ENCODE assay signal across 22 mouse cellular contexts in the genomic region with DNA sequence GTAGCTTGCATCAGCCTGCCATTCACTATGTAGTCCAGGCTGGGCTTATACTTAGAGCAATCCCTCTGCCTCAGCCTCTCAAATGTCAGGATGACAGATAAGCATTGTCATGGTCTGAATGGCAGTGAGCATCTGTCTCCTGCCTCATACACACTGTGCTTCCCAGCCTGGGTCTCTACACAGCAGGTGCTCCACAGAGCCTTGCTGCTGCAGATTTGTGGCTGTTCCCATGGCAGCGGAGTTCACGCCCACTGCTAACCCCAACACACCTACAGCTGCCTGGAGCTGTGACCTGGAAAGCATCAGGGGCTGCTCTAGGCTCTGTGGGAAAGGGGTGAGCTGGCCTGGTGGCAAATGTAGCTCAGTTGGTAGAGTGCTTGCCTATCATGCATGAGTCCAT. TPM values are rescaled to one million over a fixed set of nuclear protein-coding genes. Genes with fewer than 3 reads are reported as not detected.
"Had no signal": no experiment of that assay in that cellular context is flagged by ENCODE, and none has a peak within 500 bp of the region (broad histone marks: within the 10 kb centered on the region; RNA-seq: fewer than 3 reads in every experiment).

No protein-coding gene starts in this region.

- H3K27me3 ChIP-seq: limb, embryonic 12.5 days; liver, embryonic 13.5 days; neural tube, embryonic 15.5 days had no signal

- H3K9me3 ChIP-seq: neural tube, embryonic 15.5 days had no signal

- H3K4me3 ChIP-seq: limb, embryonic 12.5 days; liver, embryonic 13.5 days; midbrain, embryonic 10.5 days; neural tube, embryonic 15.5 days had no signal

- H3K36me3 ChIP-seq: limb, embryonic 12.5 days; liver, embryonic 13.5 days; midbrain, embryonic 10.5 days; neural tube, embryonic 15.5 days had no signal

- H3K27ac ChIP-seq: hindbrain, postnatal 0 days; limb, embryonic 12.5 days; liver, embryonic 13.5 days; midbrain, embryonic 10.5 days; neural tube, embryonic 15.5 days had no signal

- DNase-seq: kidney, adult 18-20 months; kidney, postnatal 14 days; liver; liver, embryonic 13.5 days; liver, postnatal 0 days; right cerebral cortex, postnatal 4 days; spleen, adult 18-20 months; thymus, adult 2 months had no signal

- ATAC-seq: hindbrain, postnatal 0 days; liver, postnatal 0 days; midbrain, embryonic 16.5 days had no signal

- H3K4me2 ChIP-seq: limb, embryonic 12.5 days; liver, embryonic 13.5 days; neural tube, embryonic 15.5 days had no signal

- H3K4me1 ChIP-seq: limb, embryonic 12.5 days; liver, embryonic 13.5 days; neural tube, embryonic 15.5 days had no signal

- H3K9ac ChIP-seq: limb, embryonic 12.5 days; liver, embryonic 13.5 days; liver, postnatal 0 days; neural tube, embryonic 15.5 days had no signal

RNA-seq across cellular contexts. Expression of a gene that starts 19.5 kb away (rescaled TPM):
- total RNA-seq: hindbrain, postnatal 0 days; layer of hippocampus, adult 8-10 months; layer of hippocampus, postnatal 25 days; left cerebral cortex, postnatal 36 days had no signal
- polyA plus RNA-seq: hindbrain, postnatal 0 days; intestine, embryonic 14.5 days; kidney, embryonic 14.5 days; large intestine, adult 2 months; limb, embryonic 12.5 days; liver, embryonic 13.5 days; liver, postnatal 0 days; lung, embryonic 16.5 days; midbrain, embryonic 10.5 days; midbrain, embryonic 16.5 days; neural tube, embryonic 11.5 days; neural tube, embryonic 15.5 days; stomach, embryonic 14.5 days had no signal
